Mouse (Mus musculus): Measurements from ENCODE around the gene Cep128. TPM values are rescaled to one million over a fixed set of nuclear protein-coding genes. Genes with fewer than 3 reads are reported as not detected.
"Not testable (repeated sequence)": the region's sequence is repeated elsewhere in the genome, so short reads cannot be mapped to it uniquely, and the experiment has no call there.

The Cep128 gene
- polyA plus RNA-seq, 1 experiment from 2014 or later = 10.2 TPM

DNA sequence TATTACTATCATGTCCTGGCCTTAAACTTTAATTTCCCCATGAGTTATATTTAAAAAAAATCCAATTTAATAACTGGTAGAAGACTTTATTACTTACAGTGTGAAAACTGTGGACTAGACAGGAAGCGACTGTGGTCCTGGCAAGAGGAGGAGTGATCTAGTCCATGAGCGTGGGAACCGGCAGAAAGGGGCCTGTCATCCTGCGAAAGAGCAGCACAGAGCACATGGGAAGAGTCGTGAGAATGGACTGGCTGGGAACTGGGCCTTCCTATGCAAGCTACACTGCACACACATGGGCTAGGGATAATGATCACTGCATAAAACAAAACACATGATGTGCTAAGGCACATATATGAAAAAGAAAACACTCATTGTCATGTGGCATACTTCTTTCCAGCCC, 375.5 kb downstream of the Cep128 start:
- WGBS = 87% methylated on average over 5 of the region's 5 CpGs
- H3K9ac ChIP-seq (replicated peaks) = no peak overlapping the region
- H3K27ac ChIP-seq = no peak overlapping the region
- H3K4me2 ChIP-seq = no peak overlapping the region
- no peaks in the 10 kb centered on the region for H3K36me3 ChIP-seq
- H3K4me1 ChIP-seq (replicated peaks) = no peaks in the 10 kb centered on the region
- ATAC-seq (ENCODE audit: insufficient number of reproducible peaks, insufficient read depth, low FRiP score, low TSS enrichment, low read depth) = no peak
- H3K9me3 ChIP-seq = no peaks in the 10 kb centered on the region
- no peak overlapping the region for H3K4me3 ChIP-seq (replicated peaks)
- no peaks in the 10 kb centered on the region for H3K27me3 ChIP-seq

DNA sequence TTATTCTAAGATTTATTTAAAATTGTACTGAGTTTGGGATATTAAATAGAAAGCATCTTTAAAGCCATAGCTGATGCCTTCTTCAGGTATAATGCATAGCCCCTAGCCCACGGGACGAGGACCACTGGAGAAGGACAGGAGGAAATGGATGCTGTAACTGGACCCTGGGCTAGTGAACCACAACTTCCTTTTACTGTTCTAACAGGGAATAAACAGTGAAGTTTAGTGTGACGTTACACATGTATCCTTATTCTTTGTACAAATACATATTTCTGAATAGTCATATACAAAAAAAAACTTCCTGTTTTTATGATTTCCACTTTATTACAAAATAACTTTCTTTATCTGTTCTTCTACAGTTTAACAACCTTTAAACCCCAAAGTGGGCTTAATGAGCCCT, 376.0 kb downstream of the Cep128 start:
- Histone ChIP-seq H3K9ac (replicated peaks) (no peak overlapping the region), H3K27me3 (no peaks in the 10 kb centered on the region), H3K4me1 (replicated peaks) (no peaks in the 10 kb centered on the region), H3K4me2 (no peak overlapping the region), H3K36me3 (no peaks in the 10 kb centered on the region), H3K27ac (no peak overlapping the region), H3K4me3 (replicated peaks) (no peak overlapping the region), H3K9me3 (no peaks in the 10 kb centered on the region)
- 77% methylated on average over 3 of the region's 3 CpGs for WGBS
- no peak for ATAC-seq (ENCODE audit: insufficient number of reproducible peaks, insufficient read depth, low FRiP score, low TSS enrichment, low read depth)

DNA sequence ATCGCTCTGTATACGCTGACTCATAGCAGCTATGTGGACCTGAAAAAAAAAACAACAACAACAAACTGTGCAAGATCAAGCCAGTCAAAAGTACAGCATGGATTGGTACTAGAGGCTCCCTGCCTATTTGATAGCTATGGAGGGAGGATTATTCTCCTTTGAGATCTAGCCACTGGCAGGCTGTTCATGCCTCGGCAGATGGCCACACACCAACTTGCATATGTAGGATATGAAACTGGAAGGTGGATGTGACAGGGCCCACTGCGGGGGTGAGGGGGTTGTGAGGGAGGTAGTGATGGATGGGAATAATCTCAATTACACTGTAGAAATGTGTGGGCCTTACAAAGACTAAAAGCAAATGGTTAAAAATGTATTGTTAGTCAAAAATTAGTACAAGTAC, 386.7 kb downstream of the Cep128 start:
- 88% methylated on average over 4 of the region's 4 CpGs for WGBS
- H3K9ac ChIP-seq (replicated peaks) = no peak overlapping the region
- H3K4me1 ChIP-seq (replicated peaks) = no peaks in the 10 kb centered on the region
- no peak overlapping the region for H3K27ac ChIP-seq
- ATAC-seq (ENCODE audit: insufficient number of reproducible peaks, insufficient read depth, low FRiP score, low TSS enrichment, low read depth) = no peak
- H3K36me3 ChIP-seq = no peaks in the 10 kb centered on the region
- H3K27me3 ChIP-seq = no peaks in the 10 kb centered on the region
- H3K4me3 ChIP-seq (replicated peaks) = no peak overlapping the region
- no peaks in the 10 kb centered on the region for H3K9me3 ChIP-seq
- no peak overlapping the region for H3K4me2 ChIP-seq

DNA sequence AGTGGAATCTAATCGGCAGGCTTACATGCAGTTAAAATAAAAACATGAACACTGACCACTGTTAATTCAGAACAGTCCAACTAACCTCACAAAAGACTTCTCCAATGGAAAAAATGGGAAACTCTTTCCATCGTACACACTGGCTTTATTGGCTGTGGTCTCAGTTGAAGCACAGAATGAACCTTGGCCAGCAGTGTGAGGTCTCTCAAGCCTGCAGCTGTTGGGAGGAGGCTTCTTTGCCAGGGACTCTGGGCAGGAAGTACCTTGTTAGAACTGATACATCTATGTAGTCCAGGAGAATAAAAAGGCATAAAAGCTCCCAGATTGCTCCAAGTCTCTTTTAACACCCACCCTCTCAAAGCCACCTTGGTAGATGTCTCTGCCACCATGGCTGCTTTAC, 390.9 kb downstream of the Cep128 start:
- H3K27ac ChIP-seq = no peak overlapping the region
- ATAC-seq (ENCODE audit: insufficient number of reproducible peaks, insufficient read depth, low FRiP score, low TSS enrichment, low read depth) = no peak
- 85% methylated on average over 2 of the region's 2 CpGs for WGBS

DNA sequence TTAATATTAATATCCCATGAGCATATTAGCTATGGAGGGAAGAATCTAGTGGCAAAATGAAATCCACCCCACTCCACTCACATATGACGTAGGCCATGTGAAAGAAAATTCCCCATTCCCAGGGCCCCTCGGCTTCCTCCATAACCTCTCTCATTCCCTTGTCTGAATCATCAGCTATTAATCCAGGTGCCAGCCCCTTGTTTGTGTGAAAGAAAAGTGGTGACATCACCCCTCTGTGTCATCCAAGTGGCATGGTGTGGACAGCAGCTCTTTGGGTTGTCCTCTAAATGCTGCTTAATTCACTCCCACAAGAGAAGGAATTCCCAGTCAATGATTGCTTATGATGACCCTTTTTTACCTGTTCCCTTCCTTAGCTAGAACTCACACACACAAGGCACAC, 396.4 kb downstream of the Cep128 start:
- Histone ChIP-seq H3K9me3 (no peaks in the 10 kb centered on the region), H3K36me3 (no peaks in the 10 kb centered on the region), H3K4me3 (replicated peaks) (no peak overlapping the region), H3K27ac (no peak overlapping the region), H3K27me3 (no peaks in the 10 kb centered on the region), H3K4me1 (replicated peaks) (no peaks in the 10 kb centered on the region), H3K9ac (replicated peaks) (no peak overlapping the region), H3K4me2 (no peak overlapping the region)
- no peak for ATAC-seq (ENCODE audit: insufficient number of reproducible peaks, insufficient read depth, low FRiP score, low TSS enrichment, low read depth)
- WGBS = 83% methylated on average over 2 of the region's 2 CpGs

More for the DNA sequence above, 390.9 kb downstream of the Cep128 start:
- Histone ChIP-seq H3K4me1 (replicated peaks) (no peaks in the 10 kb centered on the region), H3K4me2 (no peak overlapping the region), H3K36me3 (no peaks in the 10 kb centered on the region), H3K9ac (replicated peaks) (no peak overlapping the region), H3K4me3 (replicated peaks) (no peak overlapping the region), H3K27me3 (no peaks in the 10 kb centered on the region), H3K9me3 (no peaks in the 10 kb centered on the region)

DNA sequence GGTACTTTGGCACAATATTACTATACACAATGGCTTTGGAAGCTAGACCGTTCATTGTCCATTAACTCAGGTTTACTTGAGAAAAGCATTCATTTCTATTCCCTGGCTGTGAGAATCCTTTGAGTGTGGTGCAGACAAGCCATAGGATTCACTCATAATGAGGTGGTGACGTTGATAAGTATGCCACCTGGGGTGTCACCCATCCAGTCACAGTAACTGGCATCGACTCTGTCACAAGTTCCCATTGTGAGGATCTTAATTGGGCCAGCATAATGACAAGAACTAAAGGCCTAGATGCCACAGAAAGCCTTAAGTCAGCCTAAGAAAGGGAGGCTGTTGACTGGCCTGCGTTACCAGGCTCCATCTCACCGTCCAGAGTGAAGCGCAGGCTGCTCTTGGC, 396.9 kb downstream of the Cep128 start:
- no peak overlapping the region for H3K27ac ChIP-seq
- H3K27me3 ChIP-seq = no peaks in the 10 kb centered on the region
- WGBS = 78% methylated on average over 6 of the region's 6 CpGs
- no peaks in the 10 kb centered on the region for H3K9me3 ChIP-seq
- no peak overlapping the region for H3K4me2 ChIP-seq
- no peaks in the 10 kb centered on the region for H3K4me1 ChIP-seq (replicated peaks)
- no peaks in the 10 kb centered on the region for H3K36me3 ChIP-seq
- H3K9ac ChIP-seq (replicated peaks) = no peak overlapping the region
- ATAC-seq (ENCODE audit: insufficient number of reproducible peaks, insufficient read depth, low FRiP score, low TSS enrichment, low read depth) = no peak
- H3K4me3 ChIP-seq (replicated peaks) = no peak overlapping the region

DNA sequence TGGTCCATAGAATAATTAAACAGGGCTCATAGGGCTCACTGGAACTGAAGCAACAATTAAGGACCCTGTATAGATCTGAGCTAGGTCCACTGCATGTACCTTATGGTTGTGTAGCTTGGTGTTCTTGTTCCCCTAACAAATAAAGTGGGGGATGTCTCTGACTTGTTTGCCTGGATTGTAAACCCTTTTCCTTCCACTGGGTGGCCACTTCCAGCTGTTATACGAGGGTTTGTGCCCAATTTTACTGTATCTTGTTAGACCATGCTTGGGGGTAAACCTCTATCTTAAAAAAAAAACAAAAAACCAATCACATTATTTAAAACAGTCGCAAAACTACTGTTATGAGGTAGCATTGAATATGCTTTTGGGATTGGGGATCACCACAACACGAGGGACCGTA, 402.2 kb downstream of the Cep128 start:
- ATAC-seq (ENCODE audit: insufficient number of reproducible peaks, insufficient read depth, low FRiP score, low TSS enrichment, low read depth) = no peak
- 74% methylated on average over 4 of the region's 4 CpGs for WGBS
- H3K4me2 ChIP-seq = no peak overlapping the region

DNA sequence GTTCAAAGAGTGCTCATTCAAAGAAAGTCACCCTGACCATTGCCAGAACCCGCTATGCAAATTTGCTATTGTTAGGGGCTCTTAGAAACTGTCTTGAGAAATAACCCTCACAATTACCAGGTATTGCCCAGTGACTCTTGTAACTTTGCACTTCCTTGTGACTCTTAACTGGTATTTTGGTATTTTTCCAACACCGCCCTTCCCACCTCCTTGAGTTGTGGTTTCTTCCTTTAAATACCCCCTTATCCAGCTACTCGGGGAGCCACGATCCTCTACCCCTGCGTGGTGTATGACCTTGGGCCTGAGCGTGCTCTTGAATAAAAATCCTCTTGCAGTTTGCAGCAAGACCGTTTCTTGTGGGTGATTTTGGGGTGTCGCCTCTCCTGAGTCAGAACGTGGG, 407.8 kb downstream of the Cep128 start:
- not testable (repeated sequence) for H3K9me3 ChIP-seq; H3K36me3 ChIP-seq; H3K4me3 ChIP-seq (replicated peaks); H3K27me3 ChIP-seq; ATAC-seq (ENCODE audit: insufficient number of reproducible peaks, insufficient read depth, low FRiP score, low TSS enrichment, low read depth); H3K27ac ChIP-seq; H3K9ac ChIP-seq (replicated peaks); H3K4me2 ChIP-seq; H3K4me1 ChIP-seq (replicated peaks)
- WGBS = 92% methylated on average over 9 of the region's 9 CpGs

More for the DNA sequence above, 402.2 kb downstream of the Cep128 start:
- H3K36me3 ChIP-seq = no peaks in the 10 kb centered on the region
- no peak overlapping the region for H3K4me3 ChIP-seq (replicated peaks)
- no peaks in the 10 kb centered on the region for H3K9me3 ChIP-seq
- no peaks in the 10 kb centered on the region for H3K27me3 ChIP-seq
- no peak overlapping the region for H3K27ac ChIP-seq
- H3K4me1 ChIP-seq (replicated peaks) = no peaks in the 10 kb centered on the region
- no peak overlapping the region for H3K9ac ChIP-seq (replicated peaks)

DNA sequence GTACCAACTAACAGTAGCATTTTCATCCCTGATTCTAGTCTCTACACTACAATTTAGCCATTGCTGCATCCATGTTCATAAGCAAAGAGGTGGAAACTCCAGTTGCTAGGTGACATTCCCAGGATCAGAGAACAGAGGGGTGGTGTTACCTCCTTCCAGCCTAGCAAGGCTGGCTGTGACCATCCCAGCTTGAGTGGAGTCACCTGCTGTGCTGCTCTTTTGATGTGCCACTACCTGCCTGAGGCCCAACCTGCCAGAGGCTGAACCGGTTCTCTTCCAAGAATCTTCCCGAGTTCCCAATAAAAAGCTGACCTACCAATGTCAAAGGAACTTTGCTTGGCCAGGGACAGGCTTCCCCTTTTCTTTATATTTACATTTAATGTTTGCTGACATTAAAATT, 408.8 kb downstream of the Cep128 start:
- Histone ChIP-seq H3K36me3 (no peaks in the 10 kb centered on the region), H3K4me1 (replicated peaks) (no peaks in the 10 kb centered on the region), H3K9me3 (no peaks in the 10 kb centered on the region), H3K4me3 (replicated peaks) (no peak overlapping the region), H3K9ac (replicated peaks) (no peak overlapping the region), H3K27me3 (no peaks in the 10 kb centered on the region), H3K4me2 (no peak overlapping the region), H3K27ac (no peak overlapping the region)
- ATAC-seq (ENCODE audit: insufficient number of reproducible peaks, insufficient read depth, low FRiP score, low TSS enrichment, low read depth) = no peak
- WGBS = 26% methylated on average over 2 of the region's 2 CpGs

DNA sequence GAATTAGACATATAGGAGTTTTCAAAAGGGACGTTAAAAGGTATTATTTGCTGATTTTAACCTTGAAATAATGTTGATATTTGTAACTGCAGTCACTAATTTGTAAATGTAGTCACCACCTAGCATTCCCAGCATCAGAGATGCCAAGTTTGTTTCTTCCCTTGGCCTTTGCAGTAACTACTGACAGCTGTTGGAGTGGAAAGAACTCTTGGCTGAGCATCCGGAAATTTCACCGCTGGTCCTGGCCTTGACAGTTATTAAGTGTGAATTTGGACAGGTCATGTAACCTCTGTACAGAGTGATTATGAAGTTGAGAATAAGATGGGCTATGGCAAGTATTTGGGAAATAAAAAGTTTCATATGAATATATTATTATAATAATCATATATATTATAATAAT, 413.1 kb downstream of the Cep128 start:
- ATAC-seq (ENCODE audit: insufficient number of reproducible peaks, insufficient read depth, low FRiP score, low TSS enrichment, low read depth) = no peak
- Histone ChIP-seq H3K4me2 (no peak overlapping the region), H3K27ac (no peak overlapping the region), H3K4me3 (replicated peaks) (no peak overlapping the region), H3K9ac (replicated peaks) (no peak overlapping the region), H3K9me3 (no peaks in the 10 kb centered on the region), H3K4me1 (replicated peaks) (no peaks in the 10 kb centered on the region), H3K36me3 (no peaks in the 10 kb centered on the region), H3K27me3 (no peaks in the 10 kb centered on the region)
- 94% methylated on average over 3 of the region's 3 CpGs for WGBS

DNA sequence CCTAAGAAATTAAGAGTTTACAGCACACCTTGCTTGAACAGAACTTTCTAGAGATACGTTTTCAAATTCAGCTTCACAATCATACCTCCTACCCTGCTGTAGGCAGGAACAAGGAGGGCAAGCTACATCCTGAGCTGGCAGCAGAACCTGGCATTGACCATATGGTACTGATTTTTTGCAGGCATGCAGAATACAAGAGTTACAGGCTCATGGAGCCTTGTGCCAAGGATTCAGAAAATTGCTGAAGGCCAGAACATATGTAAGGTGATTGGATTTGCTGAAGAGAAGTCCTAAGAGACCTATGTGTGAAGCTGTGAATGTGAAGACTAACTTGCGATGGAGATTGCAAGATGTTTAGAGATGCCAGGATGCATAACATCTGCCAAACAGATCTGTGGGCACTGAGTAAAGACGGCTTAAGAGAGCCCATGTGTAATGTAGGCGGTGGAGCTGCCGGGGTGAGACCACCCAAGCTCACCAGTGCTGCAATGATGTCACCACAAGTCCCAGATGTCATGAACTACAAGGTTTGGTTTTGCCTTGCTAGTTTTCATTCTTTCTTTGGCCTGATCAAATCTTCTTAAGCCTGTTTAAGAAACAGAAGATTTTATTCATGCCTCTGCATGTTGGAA, 422.7 kb downstream of the Cep128 start:
- H3K27me3 ChIP-seq = no peaks in the 10 kb centered on the region
- WGBS = 75% methylated on average over 5 of the region's 5 CpGs
- no peak overlapping the region for H3K4me2 ChIP-seq
- H3K27ac ChIP-seq = no peak overlapping the region
- no peak for ATAC-seq (ENCODE audit: insufficient number of reproducible peaks, insufficient read depth, low FRiP score, low TSS enrichment, low read depth)
- no peak overlapping the region for H3K4me3 ChIP-seq (replicated peaks)
- H3K4me1 ChIP-seq (replicated peaks) = no peaks in the 10 kb centered on the region
- H3K9me3 ChIP-seq = no peaks in the 10 kb centered on the region
- H3K9ac ChIP-seq (replicated peaks) = no peak overlapping the region
- no peaks in the 10 kb centered on the region for H3K36me3 ChIP-seq

DNA sequence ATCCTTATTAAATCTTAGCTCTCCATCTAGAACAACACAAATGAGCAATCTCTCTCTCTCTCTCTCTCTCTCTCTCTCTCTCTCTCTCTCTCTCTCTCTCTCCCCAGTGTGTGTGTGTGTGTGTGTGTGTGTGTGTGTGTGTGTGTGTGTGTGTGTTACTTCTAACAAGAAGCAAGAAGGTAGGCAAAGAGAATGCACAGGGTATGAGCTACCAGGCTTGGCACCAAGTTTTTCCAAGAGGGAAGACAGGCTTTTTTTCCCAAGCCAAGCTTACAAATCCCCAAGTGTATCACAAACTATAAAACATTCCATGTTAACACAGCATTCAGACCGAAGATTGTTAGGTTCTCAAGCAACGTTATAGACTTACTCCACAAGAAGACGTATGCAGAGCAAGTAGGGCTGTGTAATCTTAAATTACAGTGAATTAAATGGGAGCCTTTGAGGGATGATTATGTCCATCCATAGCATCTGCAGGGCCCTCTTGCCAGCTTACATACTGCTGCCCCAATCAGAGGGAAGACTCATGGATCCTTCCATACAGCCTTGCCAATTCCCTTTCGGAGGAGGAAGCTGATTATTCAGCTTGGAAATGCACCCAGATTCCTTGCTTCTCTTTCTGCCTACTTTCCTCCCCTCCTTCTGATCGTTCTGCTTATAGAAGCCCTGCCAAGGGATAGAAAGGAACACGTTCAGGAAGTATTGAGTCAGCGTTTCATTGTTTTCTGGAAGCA, 429.3 kb downstream of the Cep128 start:
- Histone ChIP-seq H3K4me2 (no peak overlapping the region), H3K9me3 (no peaks in the 10 kb centered on the region), H3K36me3 (no peaks in the 10 kb centered on the region), H3K4me1 (replicated peaks) (no peaks in the 10 kb centered on the region), H3K4me3 (replicated peaks) (no peak overlapping the region), H3K9ac (replicated peaks) (no peak overlapping the region), H3K27me3 (no peaks in the 10 kb centered on the region), H3K27ac (no peak overlapping the region)
- 82% methylated on average over 7 of the region's 7 CpGs for WGBS
- ATAC-seq (ENCODE audit: insufficient number of reproducible peaks, insufficient read depth, low FRiP score, low TSS enrichment, low read depth) = no peak
